Mouse (Mus musculus) ES-Bruce4 (cell line): ENCODE measurements around the gene Tor1a.

Source experiments
- CTCF ChIP-seq: IDR thresholded peaks from one replicate; pipeline ENCODE4 v1.8.1; 2011; ENCODE audit warnings: low read depth, low read length
- EP300 ChIP-seq: IDR thresholded peaks from 2 replicates; pipeline ENCODE4 v1.6.1; 2011; ENCODE audit warnings: low read depth, low read length; ENCODE audit not compliant: insufficient read depth
- POLR2A ChIP-seq: IDR thresholded peaks from one replicate; pipeline ENCODE4 v1.8.1; 2011; ENCODE audit warnings: low read length; ENCODE audit not compliant: insufficient read depth

GRCm38 (mm10) chr2:30952824-30953490, 14.8 kb downstream of the Tor1a start, which contains the start of gene Tor1b:
- TF ChIP-seq EP300 = no peak
- no peak for TF ChIP-seq CTCF
- peak; percentile 93 for TF ChIP-seq POLR2A
